ENCODE assay signal across 28 mouse cellular contexts in the genomic region with DNA sequence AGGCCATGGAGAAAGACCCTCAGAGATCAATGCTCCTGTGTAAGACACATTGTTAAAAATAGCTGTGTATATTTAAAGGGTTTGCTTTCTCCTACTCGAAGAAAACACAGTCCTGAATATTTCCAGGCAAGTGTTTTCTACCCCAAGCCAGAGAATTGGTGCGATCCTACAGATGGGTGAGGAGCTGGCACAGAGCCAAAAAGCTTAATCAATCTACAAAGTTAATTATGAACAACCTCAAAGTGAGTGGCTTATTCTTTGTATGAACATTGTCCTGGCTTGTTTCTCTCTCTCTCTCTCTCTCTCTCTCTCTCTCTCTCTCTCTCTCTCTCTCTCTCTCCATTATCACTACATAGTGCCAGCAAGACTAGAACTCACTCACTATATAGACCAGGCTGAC. TPM values are rescaled to one million over a fixed set of nuclear protein-coding genes. Genes with fewer than 3 reads are reported as not detected.
A peak's percentile ranks its signal among the peaks of the same experiment; 100 is the strongest.
DNase-seq lines count a peak whose midpoint lies in the region; ATAC-seq and TF ChIP-seq lines count a peak whose summit lies in the region.
"Had no signal": no experiment of that assay in that cellular context is flagged by ENCODE, and none has a peak within 500 bp of the region (broad histone marks: within the 10 kb centered on the region; RNA-seq: fewer than 3 reads in every experiment).

No protein-coding gene starts in this region.

- no peaks in the 10 kb centered on the region for H3K27me3 ChIP-seq in forebrain, postnatal 0 days (ENCODE audit: insufficient read depth, low read length)
- no peaks in the 10 kb centered on the region for H3K27me3 ChIP-seq in forebrain, embryonic 12.5 days
- H3K27me3 ChIP-seq in kidney, embryonic 16.5 days (ENCODE audit: insufficient read depth, low read length) = no peaks in the 10 kb centered on the region
- H3K27me3 ChIP-seq: embryonic facial prominence, embryonic 13.5 days; hindbrain, embryonic 12.5 days; liver, embryonic 12.5 days; midbrain, embryonic 12.5 days; Patski had no signal

- no peak overlapping the region for H3K9ac ChIP-seq in forebrain, postnatal 0 days
- no peak overlapping the region for H3K9ac ChIP-seq in forebrain, embryonic 12.5 days
- H3K9ac ChIP-seq in kidney, embryonic 16.5 days (replicated peaks; ENCODE audit: low read length) = no peak overlapping the region
- H3K9ac ChIP-seq: embryonic facial prominence, embryonic 13.5 days; hindbrain, embryonic 12.5 days; liver, embryonic 12.5 days; liver, postnatal 0 days; midbrain, embryonic 12.5 days had no signal

- H3K4me3 ChIP-seq in forebrain, postnatal 0 days (ENCODE audit: low read depth, low read length) = no peak overlapping the region
- no peak overlapping the region for H3K4me3 ChIP-seq in forebrain, embryonic 12.5 days (replicated peaks)
- H3K4me3 ChIP-seq in kidney, embryonic 16.5 days (ENCODE audit: low read length) = no peak overlapping the region
- H3K4me3 ChIP-seq: embryonic facial prominence, embryonic 13.5 days; forebrain, embryonic 10.5 days; hindbrain, embryonic 12.5 days; liver, embryonic 12.5 days; midbrain, embryonic 12.5 days had no signal

- WGBS in forebrain, postnatal 0 days = 29% methylated on average over 2 of the region's 2 CpGs
- WGBS in forebrain, embryonic 12.5 days = 78% methylated on average over 2 of the region's 2 CpGs
- WGBS in kidney, embryonic 16.5 days = 43% methylated on average over 2 of the region's 2 CpGs

- ATAC-seq in forebrain, postnatal 0 days = no peak
- no peak for ATAC-seq in forebrain, embryonic 12.5 days (ENCODE audit: low FRiP score)
- no peak for ATAC-seq in kidney, embryonic 16.5 days (ENCODE audit: low FRiP score, low TSS enrichment)
- ATAC-seq: inflammation-experienced regulatory T-cells, adult 6 months; liver, embryonic 12.5 days; liver, postnatal 0 days; Patski had no signal

- H3K4me2 ChIP-seq in forebrain, postnatal 0 days (ENCODE audit: low read depth) = no peak overlapping the region
- no peak overlapping the region for H3K4me2 ChIP-seq in forebrain, embryonic 12.5 days
- H3K4me2 ChIP-seq in kidney, embryonic 16.5 days (replicated peaks; ENCODE audit: low read depth, low read length) = no peak overlapping the region
- H3K4me2 ChIP-seq: embryonic facial prominence, embryonic 13.5 days; hindbrain, embryonic 12.5 days; liver, embryonic 12.5 days; midbrain, embryonic 12.5 days had no signal

- no peak for TF ChIP-seq CTCF in forebrain, postnatal 0 days (IDR thresholded peaks at IDR 0.05; ENCODE audit: low read depth)

- no peaks in the 10 kb centered on the region for H3K4me1 ChIP-seq in forebrain, postnatal 0 days (ENCODE audit: insufficient read depth)
- no peaks in the 10 kb centered on the region for H3K4me1 ChIP-seq in forebrain, embryonic 12.5 days
- H3K4me1 ChIP-seq in kidney, embryonic 16.5 days (ENCODE audit: insufficient read depth, low read length) = peaks cover 32% of the 10 kb centered on the region
- H3K4me1 ChIP-seq: liver, embryonic 12.5 days; midbrain, embryonic 12.5 days had no signal

- no peaks in the 10 kb centered on the region for H3K36me3 ChIP-seq in forebrain, postnatal 0 days (ENCODE audit: insufficient read depth)
- H3K36me3 ChIP-seq in forebrain, embryonic 12.5 days (replicated peaks) = no peaks in the 10 kb centered on the region
- H3K36me3 ChIP-seq in kidney, embryonic 16.5 days (ENCODE audit: insufficient read depth, low read length) = no peaks in the 10 kb centered on the region
- H3K36me3 ChIP-seq: embryonic facial prominence, embryonic 13.5 days; forebrain, embryonic 10.5 days; hindbrain, embryonic 12.5 days; liver, embryonic 12.5 days; midbrain, embryonic 12.5 days had no signal

- no peaks in the 10 kb centered on the region for H3K9me3 ChIP-seq in forebrain, postnatal 0 days (ENCODE audit: low read length)
- no peaks in the 10 kb centered on the region for H3K9me3 ChIP-seq in forebrain, embryonic 12.5 days
- H3K9me3 ChIP-seq in kidney, embryonic 16.5 days (ENCODE audit: low read length) = no peaks in the 10 kb centered on the region
- H3K9me3 ChIP-seq: embryonic facial prominence, embryonic 13.5 days; forebrain, embryonic 10.5 days; hindbrain, embryonic 12.5 days; liver, embryonic 12.5 days; midbrain, embryonic 12.5 days had no signal

- no peak overlapping the region for H3K27ac ChIP-seq in forebrain, postnatal 0 days (ENCODE audit: low read depth, low read length)
- H3K27ac ChIP-seq in forebrain, embryonic 12.5 days = no peak overlapping the region
- no peak overlapping the region for H3K27ac ChIP-seq in kidney, embryonic 16.5 days (ENCODE audit: low read length)
- H3K27ac ChIP-seq: embryonic facial prominence, embryonic 13.5 days; forebrain, embryonic 10.5 days; hindbrain, embryonic 12.5 days; liver, embryonic 12.5 days; midbrain, embryonic 12.5 days had no signal

- peak; percentile 61 for DNase-seq in forebrain, postnatal 0 days
- DNase-seq in kidney, postnatal 14 days = peak; percentile 29
- peak; percentile 35 for DNase-seq in retina, postnatal 1 day
- no peak for DNase-seq in retina, embryonic 14.5 days (ENCODE audit: low spot score)
- no peak for DNase-seq in testis, postnatal 14 days (ENCODE audit: low spot score)
- DNase-seq: adrenal gland, postnatal 10 days; cerebellum, adult 11 months; cerebellum, adult 9-10 months; gastrocnemius, postnatal 14 days; heart, postnatal 14 days; kidney, postnatal 4 days; layer of hippocampus, postnatal 36 days; left cerebral cortex, postnatal 4 days; liver, postnatal 0 days; lung, postnatal 36 days had no signal

RNA-seq across cellular contexts. Expression of gene Ctbp2, which starts 40.6 kb away (rescaled TPM):
- total RNA-seq in forebrain, postnatal 0 days (2014; rRNA removed) = 63.3 and 80.3 TPM in 2 replicates
- 32.4 and 35.2 TPM in 2 replicates for polyA plus RNA-seq in forebrain, postnatal 0 days (2015; fragmentation: Nextera tagmentation; extraction: Ambion mirVana)
- polyA plus RNA-seq in forebrain, embryonic 12.5 days (2016; fragmentation: Nextera tagmentation; extraction: Ambion mirVana) = 133 and 141 TPM in 2 replicates
- polyA plus RNA-seq in kidney, embryonic 16.5 days (2015; fragmentation: Nextera tagmentation; extraction: Ambion mirVana) = 121 and 123 TPM in 2 replicates

RNA-seq across cellular contexts. Expression of gene Fgfr2, which starts 41.6 kb away (rescaled TPM):
- 36.9 and 47.6 TPM in 2 replicates for total RNA-seq in forebrain, postnatal 0 days (2014; rRNA removed)
- polyA plus RNA-seq in forebrain, postnatal 0 days (2015; fragmentation: Nextera tagmentation; extraction: Ambion mirVana) = 13.4 and 17.1 TPM in 2 replicates
- 78.4 and 89.6 TPM in 2 replicates for polyA plus RNA-seq in forebrain, embryonic 12.5 days (2016; fragmentation: Nextera tagmentation; extraction: Ambion mirVana)
- 115 and 118 TPM in 2 replicates for polyA plus RNA-seq in kidney, embryonic 16.5 days (2015; fragmentation: Nextera tagmentation; extraction: Ambion mirVana)
- total RNA-seq: common myeloid progenitor, adult 5-6 weeks; granulocyte monocyte progenitor cell, adult 5-6 weeks; MEL; neutrophil, adult 5-6 weeks had no signal

Comparison
In these comparisons a context has a peak if more than half of its experiments do, and no peak if none do; other contexts are left out.
1. DNase-seq: peak in forebrain, postnatal 0 days (single experiment), kidney, postnatal 14 days (single experiment) and retina, postnatal 1 day (single experiment); none in retina, embryonic 14.5 days (single experiment) and testis, postnatal 14 days (single experiment).